Mouse (Mus musculus) lung, postnatal 25 days (tissue): ENCODE data around the gene B3gnt2.
A peak's percentile ranks its signal among the peaks of the same experiment; 100 is the strongest.
"Not testable (repeated sequence)": the region's sequence is repeated elsewhere in the genome, so short reads cannot be mapped to it uniquely, and the experiment has no call there.

Source experiments
- DNase-seq: peaks from one replicate; pipeline ENCODE4 v3.0.0; 2022; ENCODE audit warnings: low spot score

The B3gnt2 gene

GRCm38 (mm10) chr11:22774821-22775220, 85.9 kb downstream of the B3gnt2 start:
- DNase-seq, result no peak

GRCm38 (mm10) chr11:22766238-22766637, 94.5 kb downstream of the B3gnt2 start:
- DNase-seq, result no peak

- DNase-seq, result no peak
Observed at GRCm38 (mm10) chr11:22765425-22765824, 95.3 kb downstream of the B3gnt2 start.

- DNase-seq, result no peak
Observed at GRCm38 (mm10) chr11:22763556-22764295, 97.0 kb downstream of the B3gnt2 start.

- no peak for DNase-seq
Observed at GRCm38 (mm10) chr11:22763055-22763454, 97.7 kb downstream of the B3gnt2 start.

- no peak for DNase-seq
Observed at GRCm38 (mm10) chr11:22762236-22762927, 98.4 kb downstream of the B3gnt2 start.

GRCm38 (mm10) chr11:22759783-22760182, 101.0 kb downstream of the B3gnt2 start:
- no peak for DNase-seq

GRCm38 (mm10) chr11:22756168-22756980, 104.4 kb downstream of the B3gnt2 start:
- DNase-seq, result no peak

GRCm38 (mm10) chr11:22755180-22755579, 105.6 kb downstream of the B3gnt2 start:
- DNase-seq, result no peak

GRCm38 (mm10) chr11:22752596-22752995, 108.2 kb downstream of the B3gnt2 start:
- no peak for DNase-seq

GRCm38 (mm10) chr11:22751592-22751991, 109.2 kb downstream of the B3gnt2 start:
- DNase-seq, result no peak

GRCm38 (mm10) chr11:22747406-22747805, 113.4 kb downstream of the B3gnt2 start:
- DNase-seq, result no peak

GRCm38 (mm10) chr11:22745356-22745755, 115.4 kb downstream of the B3gnt2 start:
- DNase-seq, result no peak

GRCm38 (mm10) chr11:22743561-22744269, 117.0 kb downstream of the B3gnt2 start:
- peak; percentile 31 for DNase-seq

GRCm38 (mm10) chr11:22741998-22742626, 118.6 kb downstream of the B3gnt2 start:
- no peak for DNase-seq

GRCm38 (mm10) chr11:22741436-22741835, 119.3 kb downstream of the B3gnt2 start:
- peak; percentile 8 for DNase-seq

GRCm38 (mm10) chr11:22739497-22740288, 121.1 kb downstream of the B3gnt2 start:
- DNase-seq, result no peak

GRCm38 (mm10) chr11:22736521-22737225, 124.1 kb downstream of the B3gnt2 start:
- no peak for DNase-seq

- DNase-seq, result not testable (repeated sequence)
Observed at GRCm38 (mm10) chr11:22735128-22735527, 125.6 kb downstream of the B3gnt2 start.

GRCm38 (mm10) chr11:22733936-22734335, 126.8 kb downstream of the B3gnt2 start:
- DNase-seq, result no peak
